Mouse (Mus musculus): ENCODE data around the gene Auh.

GRCm38 (mm10) chr13:52805581-52805980, 123.9 kb downstream of the Auh start:
- TF ChIP-seq CTCF (IDR thresholded peaks at IDR 0.05) (no peak), EP300 (IDR thresholded peaks at IDR 0.05; ENCODE audit: insufficient read depth, low read depth, low read length) (no peak), POLR2A (IDR thresholded peaks at IDR 0.05; ENCODE audit: insufficient read depth, low read depth, low read length) (no peak)
